In genomic region chr13:33964206-33965046, GRCm38 (mm10) we compare ENCODE assay signal across 8 mouse cellular contexts. TPM values are rescaled to one million over a fixed set of nuclear protein-coding genes. Genes with fewer than 3 reads are reported as not detected.
DNase-seq lines count a peak whose midpoint lies in the region; ATAC-seq and TF ChIP-seq lines count a peak whose summit lies in the region.

TSS of gene Nqo2 (plus strand) at chr13:33964687.

- peak within 1 kb of the TSS; percentile 84 for H3K4me2 ChIP-seq in forebrain, embryonic 16.5 days (ENCODE audit: low read length)
- H3K4me2 ChIP-seq in lung, embryonic 14.5 days, result peak within 1 kb of the TSS; percentile 69

- H3K27ac ChIP-seq in forebrain, embryonic 16.5 days (ENCODE audit: low read length), result peak within 1 kb of the TSS; percentile 45
- peak within 1 kb of the TSS; percentile 90 for H3K27ac ChIP-seq in layer of hippocampus, adult 2 months
- H3K27ac ChIP-seq in lung, embryonic 14.5 days (ENCODE audit: low read depth), result peak within 1 kb of the TSS; percentile 95

- H3K36me3 ChIP-seq in G1E (replicated peaks), result no peaks in the 10 kb centered on the region
- H3K36me3 ChIP-seq in forebrain, embryonic 16.5 days (ENCODE audit: control insufficient read depth, insufficient read depth), result no peaks in the 10 kb centered on the region
- H3K36me3 ChIP-seq in lung, embryonic 14.5 days (ENCODE audit: insufficient read depth), result no peaks in the 10 kb centered on the region

- peaks cover 21% of the 10 kb centered on the region for H3K4me1 ChIP-seq in G1E (ENCODE audit: insufficient read depth, low read depth, low read length)
- peaks cover 5% of the 10 kb centered on the region; the same call in 1 of the 2 replicates for H3K4me1 ChIP-seq in forebrain, embryonic 16.5 days (replicated peaks; ENCODE audit: control insufficient read depth, insufficient read depth, low read length)
- 0 out of 2 replicates have a peak, but pooled peaks cover 5% of the 10 kb centered on the region for H3K4me1 ChIP-seq in lung, embryonic 14.5 days (ENCODE audit: insufficient read depth)

- peak within 1 kb of the TSS; percentile 77 for H3K4me3 ChIP-seq in G1E (ENCODE audit: low read depth, low read length)
- H3K4me3 ChIP-seq in forebrain, embryonic 16.5 days (replicated peaks; ENCODE audit: low read length), result peak within 1 kb of the TSS; percentile 57
- H3K4me3 ChIP-seq in layer of hippocampus, adult 2 months, result peak within 1 kb of the TSS; percentile 63
- H3K4me3 ChIP-seq in lung, embryonic 14.5 days (ENCODE audit: low read depth, low read length), result peak within 1 kb of the TSS; percentile 46

- intact Hi-C loops in heart, postnatal 36 days (cut with DNase I), result no loop called here

- peak within 1 kb of the TSS; percentile 66 for H3K9ac ChIP-seq in forebrain, embryonic 16.5 days (replicated peaks; ENCODE audit: low read depth, low read length)
- H3K9ac ChIP-seq in lung, embryonic 14.5 days, result peak within 1 kb of the TSS; percentile 55

- H3K9me3 ChIP-seq in G1E (replicated peaks), result no peaks in the 10 kb centered on the region
- H3K9me3 ChIP-seq in forebrain, embryonic 16.5 days (ENCODE audit: control insufficient read depth, low read length), result no peaks in the 10 kb centered on the region
- H3K9me3 ChIP-seq in lung, embryonic 14.5 days (ENCODE audit: low read depth, low read length), result no peaks in the 10 kb centered on the region

- WGBS in forebrain, embryonic 16.5 days, result 3% methylated on average over 22 of the region's 22 CpGs
- under 1% methylated on average over 22 of the region's 22 CpGs for WGBS in lung, embryonic 14.5 days

- no peaks in the 10 kb centered on the region for H3K27me3 ChIP-seq in G1E (ENCODE audit: insufficient read depth, low read length)
- no peaks in the 10 kb centered on the region for H3K27me3 ChIP-seq in forebrain, embryonic 16.5 days (replicated peaks; ENCODE audit: control insufficient read depth, insufficient read depth, low read length)
- no peaks in the 10 kb centered on the region for H3K27me3 ChIP-seq in lung, embryonic 14.5 days (ENCODE audit: insufficient read depth, low read length)

- ATAC-seq in G1E (ENCODE audit: extremely low read depth, insufficient number of reproducible peaks, low FRiP score, poor library complexity, severe bottlenecking), result peak; percentile 83
- peak; percentile 87 for ATAC-seq in forebrain, embryonic 16.5 days
- ATAC-seq in lung, embryonic 14.5 days (ENCODE audit: insufficient read depth), result peak; percentile 94

- peak; percentile 65 for DNase-seq in G1E (ENCODE audit: low spot score)
- DNase-seq in cerebellum, adult 18-20 months, result peak; percentile 66 to 67
- peak; percentile 69 to 82 for DNase-seq in heart, postnatal 36 days
- DNase-seq in layer of hippocampus, adult 2 months (ENCODE audit: low spot score in 2 of 2), result peak; percentile 42 to 51
- peak; percentile 83 for DNase-seq in lung, embryonic 14.5 days
- DNase-seq in ovary, adult 18-20 months (ENCODE audit: low spot score), result peak; percentile 76
- peak; percentile 51 for DNase-seq in thymus, postnatal 0 days (ENCODE audit: low spot score)

- TF ChIP-seq CTCF in G1E (IDR thresholded peaks at IDR 0.05; ENCODE audit: low read depth, low read length), result no peak
- TF ChIP-seq CTCF in layer of hippocampus, adult 2 months (conservative IDR thresholded peaks at IDR 0.05), result peak; percentile 55
- peak; percentile 47 for TF ChIP-seq CTCF in lung, embryonic 14.5 days (IDR thresholded peaks at IDR 0.05; ENCODE audit: low read depth)

RNA-seq across cellular contexts. Expression of gene Nqo2, which starts in this region (rescaled TPM):
- 11.8 and 13.8 TPM in 2 replicates for total RNA-seq in G1E (2014; fragmentation: Nextera tagmentation)
- 12.4 and 13.1 TPM in 2 replicates for total RNA-seq in G1E (2017)
- 0.29 and 0.55 TPM in 2 replicates for polyA plus RNA-seq in G1E (2012)
- polyA plus RNA-seq in forebrain, embryonic 16.5 days (2015; fragmentation: Nextera tagmentation; extraction: Ambion mirVana), result 6.7 and 7.0 TPM in 2 replicates
- total RNA-seq in heart, postnatal 36 days (2021), result 10 to 100 TPM; 38.3 to 38.5 TPM
- total RNA-seq in layer of hippocampus, adult 2 months (2021), result 1 to 10 TPM; 7.5 to 9.1 TPM
- 31.2 and 35.1 TPM in 2 replicates for polyA plus RNA-seq in lung, embryonic 14.5 days (2014; fragmentation: Nextera tagmentation; extraction: Ambion mirVana)
- polyA plus RNA-seq in thymus, postnatal 0 days (2015; fragmentation: Nextera tagmentation; extraction: Ambion mirVana), result 10.9 and 13.0 TPM in 2 replicates

Comparison
In these comparisons a context has a peak if more than half of its experiments do, and no peak if none do; other contexts are left out.
1. Peak in every context shown above with its lines: DNase-seq, ATAC-seq, H3K4me3 ChIP-seq and H3K27ac ChIP-seq.
2. H3K27ac ChIP-seq: peak in every context shown above with its lines; median percentile 95 in lung, embryonic 14.5 days; 90 in layer of hippocampus, adult 2 months; 45 in forebrain, embryonic 16.5 days.